Mouse (Mus musculus): ENCODE data around the gene Scarb2. TPM values are rescaled to one million over a fixed set of nuclear protein-coding genes. Genes with fewer than 3 reads are reported as not detected.

Scarb2 gene
- total RNA-seq, 2 experiments from 2014 or later: 50.4 to 74.4 TPM

DNA sequence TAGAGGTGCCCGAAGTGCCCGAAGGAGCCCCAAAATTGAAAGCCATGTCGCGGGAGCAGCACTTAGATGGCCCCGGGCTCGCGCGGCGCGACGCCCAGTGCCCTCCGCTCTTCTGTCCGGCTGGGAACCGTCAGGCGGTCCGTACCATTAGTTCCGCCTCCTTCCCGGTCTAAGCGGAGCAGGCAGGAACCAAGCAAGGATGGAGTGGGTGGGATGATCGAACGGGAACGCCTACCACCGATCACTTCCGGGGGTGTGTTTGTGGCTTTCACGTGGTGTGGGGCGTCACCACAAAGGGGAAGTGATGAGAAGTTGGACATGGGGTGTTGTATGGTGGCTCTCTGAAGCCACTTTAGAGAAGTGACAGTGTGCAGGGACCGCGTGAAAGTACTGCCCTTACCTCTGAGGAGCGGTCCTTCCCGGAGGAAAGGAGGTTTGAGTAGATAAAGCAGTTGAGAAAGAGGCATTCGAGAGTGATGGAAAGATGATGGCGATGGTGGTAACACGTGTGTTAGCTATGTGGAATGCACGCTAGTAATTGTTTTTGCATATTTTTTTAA lies 71.5 kb downstream of the Scarb2 start, which contains the start of gene Nup54:
Nup54 (minus strand) TSS at position 195 of the 560 bp plus-strand sequence.
- peak; percentile 95 for DNase-seq

DNA sequence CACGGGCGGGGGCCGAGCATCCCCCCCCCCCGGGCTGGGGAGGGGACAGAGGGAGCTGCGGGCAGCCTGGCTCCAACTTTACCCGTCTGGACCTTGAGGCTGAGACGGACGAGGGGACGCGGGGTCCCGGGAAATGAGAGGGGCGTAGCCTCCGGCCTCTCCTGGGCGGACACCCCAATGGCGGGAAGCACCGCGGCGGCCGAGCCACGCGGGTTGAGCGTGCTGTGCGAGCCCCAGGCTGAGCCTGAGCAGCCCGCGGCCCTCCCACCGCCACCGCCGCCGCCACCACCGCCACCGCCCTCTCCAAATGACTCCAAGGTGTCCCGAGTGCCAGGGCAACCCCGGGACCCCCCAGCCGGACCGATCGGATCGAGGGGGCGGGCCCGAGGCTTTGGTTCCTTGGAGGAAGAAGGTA lies 72.1 kb downstream of the Scarb2 start:
- no peak for DNase-seq

DNA sequence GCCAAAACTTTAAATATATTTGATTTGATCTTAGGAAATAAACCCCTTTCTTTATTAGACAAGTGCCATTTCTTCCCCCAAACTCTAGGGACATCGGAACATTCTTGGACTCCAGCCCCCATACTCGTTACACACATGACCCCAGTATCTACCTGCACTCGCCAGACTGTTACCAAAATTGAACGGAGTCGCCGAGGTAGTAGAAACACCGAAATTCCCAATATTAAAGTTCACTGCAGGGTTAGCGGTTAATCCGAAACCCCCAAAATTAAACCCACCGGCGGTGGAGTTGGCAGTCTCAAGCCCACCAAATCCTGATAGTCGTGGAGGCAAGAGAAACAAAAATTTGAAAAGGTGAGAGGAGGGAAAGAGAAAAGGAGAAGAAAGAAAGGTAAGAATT lies 72.6 kb downstream of the Scarb2 start:
- no peak for DNase-seq

DNA sequence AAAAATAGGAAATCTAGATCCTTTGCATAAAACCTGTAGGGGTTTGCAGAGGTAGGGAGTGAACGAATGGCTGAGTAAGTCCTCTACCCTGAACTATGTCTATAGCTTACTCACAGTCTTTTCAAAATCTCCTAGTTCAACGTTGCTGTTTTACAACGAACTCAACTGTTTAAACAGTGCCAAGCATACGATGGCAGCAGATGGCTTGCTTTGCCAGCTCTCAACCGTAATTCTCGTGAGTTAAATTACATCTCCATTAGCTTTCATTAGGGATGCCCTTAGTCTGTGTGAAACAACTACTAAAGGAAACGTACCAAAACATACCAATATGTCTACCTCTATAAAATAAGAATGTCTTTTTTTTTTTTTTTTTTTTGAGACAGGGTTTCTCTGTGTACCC lies 75.0 kb downstream of the Scarb2 start:
- DNase-seq: no peak

DNA sequence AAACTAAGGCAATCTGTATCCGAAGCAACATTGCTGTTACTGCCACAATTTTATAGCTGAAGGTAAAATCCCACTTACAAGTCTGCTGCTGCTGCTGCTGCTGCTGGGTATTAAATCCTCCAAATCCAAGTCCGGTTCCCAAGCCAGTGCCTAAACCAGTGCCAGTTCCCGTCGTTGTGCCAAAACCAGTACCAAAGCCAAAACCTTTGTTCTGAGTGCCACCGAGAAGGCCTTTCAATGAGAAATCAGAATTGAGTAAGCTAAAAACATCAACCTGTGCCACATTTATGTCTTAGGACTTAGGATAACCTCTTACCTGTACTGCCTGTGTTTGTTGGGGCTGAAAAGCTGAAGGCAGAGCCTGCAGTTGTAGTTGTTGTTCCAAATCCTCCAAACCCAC lies 75.9 kb downstream of the Scarb2 start:
- peak in 1 of 2 experiments; percentile 28 for DNase-seq

DNA sequence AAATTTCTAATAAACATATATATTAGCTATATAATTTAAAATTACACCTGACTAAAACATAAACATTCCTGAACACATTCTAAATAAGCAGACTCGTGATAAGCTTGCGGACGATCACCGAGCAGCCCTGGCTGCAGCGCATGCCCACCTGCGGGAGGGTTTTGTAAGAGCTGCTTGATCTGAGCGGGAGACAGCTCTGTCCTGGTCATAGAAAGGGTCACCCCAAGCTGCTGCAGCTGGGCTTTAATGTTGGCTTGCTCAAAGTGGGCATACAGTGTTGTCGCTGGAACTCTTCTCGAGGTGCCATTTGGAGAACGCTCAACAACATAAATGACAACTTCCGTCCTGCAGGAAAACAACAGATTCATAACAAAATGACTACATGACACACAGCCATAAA lies 82.5 kb downstream of the Scarb2 start:
- DNase-seq: no peak

DNA sequence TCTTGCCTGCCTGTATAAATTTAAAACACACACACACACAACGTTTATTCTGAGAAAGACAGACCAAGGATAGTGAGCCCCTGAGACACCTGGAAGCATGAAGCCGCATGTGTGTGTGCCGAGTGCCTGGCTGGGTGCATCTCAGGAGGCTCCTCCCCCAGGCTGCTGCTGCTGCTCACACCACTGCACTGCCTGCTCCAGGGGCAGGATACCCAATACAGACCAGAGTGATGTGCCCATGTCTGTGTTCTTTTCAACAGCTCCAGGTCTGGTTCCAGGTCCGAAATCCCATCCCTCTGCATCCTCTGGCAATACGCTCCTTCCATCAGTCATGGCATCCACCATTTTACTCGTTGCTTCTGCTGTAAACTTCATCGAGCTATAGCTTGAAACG lies 92.7 kb downstream of the Scarb2 start:
- DNase-seq: no peak

DNA sequence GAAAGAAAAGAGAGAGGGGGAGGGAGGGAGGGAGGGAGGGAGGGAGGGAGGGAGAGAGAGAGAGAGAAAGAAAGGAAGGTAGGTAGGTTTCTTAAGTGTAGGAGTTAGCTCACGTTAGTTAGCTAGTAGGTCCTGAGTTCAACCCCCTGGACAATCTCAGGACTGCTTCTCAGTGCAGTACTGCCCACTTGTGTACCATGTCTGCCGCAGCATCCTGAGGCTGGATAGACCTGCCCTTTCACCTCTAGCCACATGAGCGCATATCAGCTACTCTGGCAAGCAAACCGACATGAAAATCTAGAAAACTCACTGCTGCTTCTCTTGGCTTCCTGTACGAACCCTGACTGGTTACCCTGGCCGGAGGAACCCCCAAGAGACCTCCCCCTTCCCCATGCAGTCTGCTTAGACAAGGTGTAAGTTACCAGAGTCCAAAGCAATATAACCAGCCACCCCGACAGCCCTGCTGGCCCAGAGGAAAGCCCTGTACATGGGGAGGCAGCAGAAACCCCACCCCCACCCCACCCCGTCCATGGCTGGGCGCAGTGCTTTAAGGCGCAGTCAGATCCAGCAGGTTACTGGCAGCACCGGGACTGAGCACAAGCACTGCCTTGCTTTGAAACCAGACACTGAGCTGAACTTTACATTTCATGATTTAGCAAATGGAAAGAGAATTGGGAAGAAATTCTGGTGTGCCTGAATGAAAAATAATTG lies 93.2 kb downstream of the Scarb2 start:
- DNase-seq: no peak

DNA sequence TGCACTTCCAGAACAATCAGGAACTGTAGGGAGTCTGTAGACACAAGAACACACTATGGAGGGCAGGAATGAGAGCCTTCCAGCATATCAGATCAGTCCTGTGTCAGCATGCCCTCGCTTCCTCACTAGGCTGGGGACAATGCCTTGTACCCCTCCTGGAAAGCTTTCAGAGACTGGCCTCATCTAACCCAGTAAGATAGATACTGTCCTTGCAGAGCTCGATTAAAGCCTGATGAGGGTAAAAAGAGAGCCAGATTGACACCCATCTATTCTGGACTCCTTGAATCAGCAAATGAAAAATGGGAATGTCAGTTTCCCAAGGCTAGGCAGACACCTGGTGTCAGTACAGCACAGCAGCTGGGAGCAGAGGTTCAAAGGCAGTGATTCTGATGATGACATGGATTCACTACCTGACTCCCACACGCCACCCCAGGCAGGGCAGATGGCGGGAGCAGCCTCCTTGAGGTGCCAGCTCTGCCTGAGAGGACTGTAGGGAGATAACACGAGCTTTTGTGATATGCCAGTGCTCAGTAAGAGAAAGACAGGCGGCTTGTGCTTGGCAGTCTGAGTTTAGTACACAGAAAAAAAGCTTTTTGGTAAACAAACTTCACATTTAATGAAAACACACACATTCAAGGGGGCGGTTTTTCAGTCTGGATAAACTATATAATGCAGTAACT lies 95.0 kb downstream of the Scarb2 start:
- DNase-seq: no peak

DNA sequence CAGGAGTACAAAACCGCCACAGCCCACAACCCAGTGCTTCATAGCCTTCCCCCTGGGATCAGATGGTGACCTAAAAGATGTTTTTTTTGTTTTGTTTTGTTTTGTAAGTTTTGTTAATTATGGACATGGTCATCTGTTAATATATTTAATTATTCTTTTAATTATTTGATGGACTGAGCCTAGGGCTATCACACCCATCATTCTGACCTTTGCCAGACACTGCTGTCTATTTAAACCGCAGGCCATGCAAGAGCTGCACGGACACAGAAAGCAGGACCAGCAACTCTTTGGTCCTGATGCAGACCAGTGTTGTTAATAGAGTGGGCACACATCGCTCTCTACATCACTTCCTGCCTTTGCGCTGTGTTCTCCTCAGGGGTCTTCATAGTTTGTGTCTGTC lies 96.1 kb downstream of the Scarb2 start:
- no peak for DNase-seq

DNA sequence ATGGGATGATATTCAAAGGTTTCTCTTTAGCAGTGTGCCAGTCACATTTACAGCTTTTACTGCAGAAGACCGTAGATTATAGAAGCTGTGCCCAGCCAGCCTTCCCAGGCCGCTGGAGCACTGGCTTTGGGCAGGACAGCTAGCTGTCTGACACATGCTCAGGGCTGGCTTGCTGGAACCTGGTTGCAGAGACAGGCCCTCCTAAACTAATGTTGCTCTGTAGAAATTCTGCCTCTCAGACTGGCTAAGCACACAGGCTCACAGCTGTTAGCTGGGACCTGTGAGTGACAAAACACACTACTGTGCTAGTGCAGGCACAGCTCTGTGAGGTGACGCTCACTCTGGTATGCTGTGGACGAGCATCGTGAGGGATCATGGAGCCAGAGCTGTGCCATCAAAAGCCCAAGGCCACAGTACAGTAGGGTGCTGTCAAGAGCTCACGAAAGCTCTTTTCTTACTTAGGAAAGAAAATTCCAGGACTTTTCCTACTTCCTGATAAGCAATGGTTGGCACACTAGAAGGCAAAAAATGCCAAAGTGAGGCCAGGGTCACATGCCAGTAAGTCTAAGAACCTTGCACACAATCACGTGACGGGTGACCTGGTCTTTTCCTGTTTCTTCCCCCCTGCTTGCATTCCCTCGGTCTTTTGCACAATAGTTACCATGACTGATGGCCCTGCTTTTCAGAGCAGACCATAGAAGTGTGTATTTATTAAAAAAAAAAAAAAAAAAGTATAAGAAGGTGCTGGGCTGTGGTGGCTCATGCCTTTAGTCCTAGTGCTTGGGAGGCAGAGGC lies 97.1 kb downstream of the Scarb2 start:
- peak; percentile 51 to 52 for DNase-seq

DNA sequence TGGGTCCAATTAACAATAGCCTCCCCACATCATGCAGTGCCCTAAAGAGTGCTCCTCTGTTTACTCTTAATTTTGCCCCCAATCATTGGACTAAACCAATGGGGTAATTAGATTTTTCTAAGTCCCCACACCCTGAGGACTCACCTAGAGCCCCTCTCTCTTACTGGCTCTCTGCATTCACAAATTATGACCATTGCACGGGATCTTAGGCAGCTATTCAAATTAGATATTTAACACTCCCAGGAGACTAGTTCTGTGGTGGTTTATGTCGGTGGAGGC lies 102.3 kb downstream of the Scarb2 start:
- DNase-seq: no peak

DNA sequence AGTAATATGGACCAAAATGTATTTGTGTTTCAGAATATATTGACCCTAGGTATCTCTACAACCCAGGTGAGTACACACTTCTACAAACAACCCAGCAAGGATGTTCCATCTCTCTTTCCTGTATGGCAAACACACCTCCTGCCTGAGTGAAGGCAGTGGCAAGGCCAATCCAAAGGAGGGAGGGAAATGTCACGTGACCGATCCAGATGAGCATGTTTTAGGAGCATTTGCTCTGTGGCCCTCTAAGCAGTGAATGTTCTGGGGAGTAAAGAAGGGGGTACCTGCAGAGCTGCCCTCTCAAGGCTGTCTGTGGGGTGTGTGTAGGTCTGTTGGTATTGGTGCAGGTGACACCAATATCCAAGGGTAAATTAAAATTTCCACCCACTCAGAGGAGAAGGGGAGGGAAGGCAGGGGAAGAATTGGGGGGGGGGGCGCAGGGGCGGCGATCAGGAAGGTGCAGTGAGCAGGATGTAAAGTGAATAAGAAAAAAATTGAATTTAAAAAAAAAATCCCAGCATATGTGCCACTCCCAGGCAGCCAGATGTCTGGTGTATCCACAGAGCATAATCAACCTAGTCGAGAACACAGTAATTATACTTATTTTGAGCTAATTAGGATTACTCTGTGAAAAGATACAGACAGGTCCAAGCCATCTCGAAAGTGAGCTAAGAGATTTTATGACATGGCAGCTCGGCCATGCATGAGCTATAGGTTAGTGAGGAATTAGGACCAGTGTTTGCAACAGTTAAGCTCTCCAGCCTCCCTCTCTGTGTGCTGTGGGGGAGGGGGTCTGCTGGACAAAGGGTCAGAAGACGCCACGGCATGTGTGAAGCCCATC lies 102.9 kb downstream of the Scarb2 start:
- DNase-seq: no peak

DNA sequence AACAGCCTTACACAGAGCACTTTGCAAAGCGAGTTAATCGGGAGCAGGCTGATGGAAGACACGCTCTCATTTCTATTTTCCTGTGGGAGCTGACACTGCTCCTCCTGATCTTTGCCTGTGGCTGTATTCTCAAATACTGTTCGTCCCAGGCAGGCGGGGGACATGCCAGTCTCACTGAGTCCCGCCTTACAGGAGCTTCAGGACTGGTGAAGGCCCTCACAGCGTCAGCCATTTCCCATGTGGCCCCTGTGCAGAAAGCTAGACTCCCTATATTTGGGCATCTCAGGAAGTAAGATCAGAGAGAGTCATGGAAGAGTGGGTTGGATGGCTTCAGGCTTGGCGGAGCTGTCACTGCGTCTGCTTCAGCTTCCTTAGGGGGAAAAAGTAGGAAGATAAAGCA lies 103.8 kb downstream of the Scarb2 start:
- no peak for DNase-seq

DNA sequence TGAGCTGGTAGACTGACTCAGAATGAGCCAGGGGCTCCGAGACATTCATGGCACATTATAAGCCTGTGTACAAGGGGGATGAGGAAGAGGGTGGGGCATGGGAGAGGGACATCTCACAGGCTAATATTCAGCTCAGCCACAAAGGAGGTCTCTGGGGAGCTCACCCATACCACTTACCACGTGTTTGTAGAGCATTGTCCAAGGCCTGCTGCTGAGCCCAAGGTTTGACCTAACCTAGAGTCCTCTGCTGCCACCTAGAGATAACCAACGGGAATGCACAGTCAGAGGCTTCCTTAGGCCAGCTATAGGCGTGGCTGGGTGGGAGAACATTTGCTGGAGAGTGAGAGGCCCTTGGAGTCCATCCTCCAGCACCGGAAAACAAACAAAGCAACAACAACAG lies 108.5 kb downstream of the Scarb2 start:
- peak; percentile 79 to 84 for DNase-seq

DNA sequence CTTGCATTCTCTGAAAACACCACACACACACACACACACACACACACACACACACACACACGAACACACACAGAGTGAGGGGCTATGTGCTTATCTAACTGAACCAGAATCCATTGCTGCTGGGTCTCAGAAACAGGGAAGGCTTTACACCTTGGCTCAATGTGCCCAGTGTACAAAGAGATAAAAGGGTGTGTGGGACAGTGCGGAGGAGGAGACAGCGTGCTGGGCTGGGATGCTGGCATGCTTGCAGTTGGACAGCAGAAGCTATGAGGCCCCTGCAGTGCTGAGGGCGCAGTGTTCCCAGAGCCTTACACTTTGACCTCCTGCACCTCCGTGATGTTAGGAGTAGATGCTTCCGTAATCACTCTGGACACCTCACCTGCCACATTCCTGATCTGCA lies 110.2 kb downstream of the Scarb2 start:
- no peak for DNase-seq

DNA sequence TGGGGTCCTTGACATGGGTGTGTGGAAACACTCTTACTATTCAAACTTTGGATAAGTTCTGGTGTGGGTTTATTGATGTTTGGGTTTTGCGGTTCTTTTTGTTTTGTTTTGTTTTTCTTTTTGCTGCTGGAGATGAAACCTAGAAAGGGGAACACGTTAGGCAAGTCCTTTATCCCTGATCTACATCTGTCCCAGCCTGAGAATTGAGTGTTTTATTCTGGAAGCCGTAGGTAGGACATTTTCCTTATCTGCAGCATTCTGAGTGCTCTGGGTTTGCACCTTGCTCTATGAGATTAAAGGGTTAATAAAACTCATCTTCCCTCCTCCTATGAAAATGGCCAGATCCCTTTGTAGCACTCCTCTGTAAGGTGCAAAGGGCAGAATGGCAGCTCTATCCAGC lies 110.9 kb downstream of the Scarb2 start:
- DNase-seq: no peak

DNA sequence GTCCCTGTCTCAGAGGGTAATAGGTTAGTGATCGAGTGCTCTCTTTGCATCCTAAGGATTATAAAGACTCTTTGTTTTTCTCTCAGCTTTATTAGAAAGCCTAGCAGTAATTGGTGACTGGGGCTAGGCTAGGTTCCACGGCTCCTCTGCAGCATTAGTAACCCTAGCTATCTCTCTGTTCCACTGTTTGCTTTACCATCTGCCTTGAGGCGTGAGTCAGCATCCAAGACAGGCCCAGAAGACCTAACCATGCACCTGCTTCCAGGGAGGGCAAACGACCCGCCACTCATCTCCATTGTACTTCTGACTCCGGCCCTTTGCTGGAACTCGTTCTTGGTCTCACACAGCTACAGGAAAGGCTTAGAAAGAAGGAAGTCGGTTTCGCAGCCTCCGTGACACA lies 112.8 kb downstream of the Scarb2 start:
- no peak for DNase-seq

DNA sequence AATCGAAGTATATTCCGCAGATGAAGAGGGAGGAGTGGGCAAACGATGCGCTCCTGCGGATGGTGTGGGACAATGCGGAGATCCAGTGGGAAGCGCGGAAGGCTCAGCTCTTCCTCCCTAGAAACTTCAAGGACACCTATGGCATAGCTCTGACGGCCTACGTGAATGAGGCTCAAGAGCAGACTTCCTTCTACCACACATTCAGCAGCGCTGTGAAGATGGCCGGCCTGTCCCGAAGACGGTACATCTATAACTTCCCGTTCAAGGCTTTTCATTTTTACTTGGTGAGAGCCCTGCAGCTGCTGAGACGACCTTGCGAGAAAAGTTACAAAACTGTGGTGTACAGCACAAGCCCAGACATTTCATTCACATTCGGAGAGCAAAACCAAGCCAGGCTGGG lies 114.1 kb downstream of the Scarb2 start:
- no peak for DNase-seq

Measured in adrenal gland, postnatal 36 days (tissue).